Mouse (Mus musculus): ENCODE data around the gene Chpt1. TPM values are rescaled to one million over a fixed set of nuclear protein-coding genes. Genes with fewer than 3 reads are reported as not detected.

The Chpt1 gene
- polyA plus RNA-seq, 1 experiment = 22.8 TPM

DNA sequence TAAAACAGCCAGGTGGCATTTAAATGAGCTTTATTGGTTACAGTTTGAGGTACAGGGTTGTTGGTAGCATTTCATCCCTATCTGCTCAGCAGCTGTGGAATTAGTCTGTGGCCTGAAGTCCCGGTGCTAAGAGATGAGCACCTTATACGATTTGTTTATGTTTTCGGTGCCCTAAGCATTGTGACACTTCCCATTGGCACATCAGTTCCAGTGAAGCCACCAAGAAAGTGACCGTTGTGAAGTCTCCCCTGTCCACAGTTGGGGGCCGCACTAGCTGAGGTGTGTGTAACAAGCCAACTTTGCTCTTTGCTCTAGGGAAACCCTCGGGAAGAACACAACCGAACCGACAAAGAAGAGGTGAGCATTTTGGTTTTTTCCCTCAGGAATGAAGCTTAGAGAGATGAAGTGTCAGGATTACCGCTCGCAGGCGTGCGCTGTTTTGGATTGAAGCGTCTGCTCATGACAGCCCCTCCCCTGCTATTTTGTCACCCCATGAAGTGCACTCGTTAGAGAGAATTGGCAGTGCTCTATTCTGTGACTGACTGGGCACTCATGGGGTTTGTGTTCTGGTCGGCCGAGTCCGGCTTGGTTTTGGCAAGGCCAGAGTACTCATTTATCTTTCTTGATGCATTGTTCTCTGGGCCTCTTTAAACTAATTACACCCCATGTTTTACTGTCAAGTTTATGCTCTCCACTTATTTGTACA, 91.4 kb downstream of the Chpt1 start:
- TF ChIP-seq CTCF (IDR thresholded peaks at IDR 0.05; ENCODE audit: extremely low read depth, insufficient read depth, low read length) (no peak), POLR2A (IDR thresholded peaks at IDR 0.05; ENCODE audit: extremely low read depth, insufficient read depth, low read length) (no peak)

DNA sequence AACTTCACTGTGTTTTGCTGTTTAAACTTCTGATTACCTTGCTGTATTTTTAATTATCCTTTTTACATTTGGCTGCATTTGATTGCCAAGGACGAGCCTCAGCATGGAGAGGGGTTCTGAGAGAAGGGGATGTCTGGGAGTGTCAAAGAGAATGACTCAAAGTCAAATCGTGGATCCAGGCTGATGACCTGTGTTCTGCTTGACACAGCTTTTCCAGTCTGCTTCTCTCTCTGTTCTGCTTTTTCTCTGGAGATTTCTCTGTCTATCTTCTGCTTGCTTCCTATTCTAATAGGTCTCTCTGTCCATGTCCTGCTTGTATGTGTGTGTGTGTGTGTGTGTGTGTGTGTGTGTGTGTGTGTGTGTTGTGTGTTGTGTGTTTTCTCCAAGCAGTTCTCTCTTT, 94.1 kb downstream of the Chpt1 start:
- TF ChIP-seq POLR2A (IDR thresholded peaks at IDR 0.05; ENCODE audit: extremely low read depth, insufficient read depth, low read length) (no peak), CTCF (IDR thresholded peaks at IDR 0.05; ENCODE audit: extremely low read depth, insufficient read depth, low read length) (no peak)
- H3K4me1 ChIP-seq (ENCODE audit: control insufficient read depth, insufficient read depth, low read length) = no peaks in the 10 kb centered on the region
- H3K27ac ChIP-seq (ENCODE audit: insufficient read depth, low read length) = no peak overlapping the region
- no peak overlapping the region for H3K4me3 ChIP-seq (ENCODE audit: insufficient read depth, low read length)

More for the DNA sequence above, 91.4 kb downstream of the Chpt1 start:
- Histone ChIP-seq H3K4me1 (ENCODE audit: control insufficient read depth, insufficient read depth, low read length) (no peaks in the 10 kb centered on the region), H3K4me3 (ENCODE audit: insufficient read depth, low read length) (no peak overlapping the region), H3K27ac (ENCODE audit: insufficient read depth, low read length) (no peak overlapping the region)

DNA sequence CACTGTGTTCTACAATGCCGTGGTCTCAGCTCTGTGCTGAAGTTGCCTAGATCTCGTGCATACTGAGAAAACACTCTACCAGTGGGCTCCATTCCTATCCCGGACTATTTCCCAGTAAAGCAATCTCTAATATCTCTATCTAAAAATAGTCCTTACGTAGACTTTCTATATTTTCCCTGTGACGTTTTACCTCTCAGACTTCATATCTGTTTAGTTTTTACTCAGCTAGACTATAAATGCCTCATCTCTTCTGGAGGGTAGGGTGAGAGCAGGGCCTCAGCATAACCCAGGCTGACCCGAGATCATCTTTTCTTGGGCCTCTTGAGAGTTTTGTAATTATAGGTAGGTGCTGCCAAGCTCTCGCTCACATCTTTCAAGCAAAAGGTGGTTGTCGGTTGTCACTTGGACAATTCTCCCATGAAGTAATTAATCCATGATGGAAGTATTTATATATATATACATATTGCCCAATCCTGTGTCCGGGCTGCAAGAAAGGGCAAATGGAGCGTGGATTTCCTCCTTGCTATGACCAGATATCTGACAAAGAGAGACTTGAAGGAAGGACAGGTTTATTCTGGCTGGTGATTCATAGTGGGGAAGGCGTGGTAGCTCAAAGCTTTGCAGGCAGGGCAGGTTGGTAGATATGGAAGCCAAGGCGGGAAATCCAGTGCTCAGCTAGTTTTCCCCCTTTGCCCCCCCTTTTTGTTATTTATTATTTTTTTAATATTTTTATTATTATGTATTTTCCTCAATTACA, 95.8 kb downstream of the Chpt1 start:
- TF ChIP-seq POLR2A (IDR thresholded peaks at IDR 0.05; ENCODE audit: extremely low read depth, insufficient read depth, low read length) = no peak
- TF ChIP-seq CTCF (IDR thresholded peaks at IDR 0.05; ENCODE audit: extremely low read depth, insufficient read depth, low read length) = no peak
- no peaks in the 10 kb centered on the region for H3K4me1 ChIP-seq (ENCODE audit: control insufficient read depth, insufficient read depth, low read length)
- H3K4me3 ChIP-seq (ENCODE audit: insufficient read depth, low read length) = no peak overlapping the region
- no peak overlapping the region for H3K27ac ChIP-seq (ENCODE audit: insufficient read depth, low read length)

DNA sequence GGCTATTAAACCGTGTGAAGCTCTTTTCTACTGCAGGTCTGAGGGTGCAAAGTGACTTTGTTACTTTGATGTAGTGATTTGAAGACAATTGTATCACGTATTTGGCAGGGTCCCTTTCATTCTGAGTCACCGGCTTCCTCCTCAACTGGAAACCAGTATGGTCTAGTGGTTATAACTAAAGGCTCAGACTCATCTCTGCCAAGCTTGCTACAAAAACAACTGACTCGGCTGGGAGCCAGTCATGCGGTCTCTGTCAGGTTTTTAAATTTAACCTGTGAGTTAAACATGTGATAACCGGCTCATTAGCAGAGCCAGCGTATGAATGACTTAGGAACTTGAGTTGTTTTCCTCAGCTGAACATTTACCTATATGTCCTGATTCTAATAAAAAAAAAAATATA, 98.1 kb downstream of the Chpt1 start:
- Histone ChIP-seq H3K4me3 (ENCODE audit: insufficient read depth, low read length) (no peak overlapping the region), H3K4me1 (ENCODE audit: control insufficient read depth, insufficient read depth, low read length) (no peaks in the 10 kb centered on the region), H3K27ac (ENCODE audit: insufficient read depth, low read length) (no peak overlapping the region)
- no peak for TF ChIP-seq POLR2A (IDR thresholded peaks at IDR 0.05; ENCODE audit: extremely low read depth, insufficient read depth, low read length)

DNA sequence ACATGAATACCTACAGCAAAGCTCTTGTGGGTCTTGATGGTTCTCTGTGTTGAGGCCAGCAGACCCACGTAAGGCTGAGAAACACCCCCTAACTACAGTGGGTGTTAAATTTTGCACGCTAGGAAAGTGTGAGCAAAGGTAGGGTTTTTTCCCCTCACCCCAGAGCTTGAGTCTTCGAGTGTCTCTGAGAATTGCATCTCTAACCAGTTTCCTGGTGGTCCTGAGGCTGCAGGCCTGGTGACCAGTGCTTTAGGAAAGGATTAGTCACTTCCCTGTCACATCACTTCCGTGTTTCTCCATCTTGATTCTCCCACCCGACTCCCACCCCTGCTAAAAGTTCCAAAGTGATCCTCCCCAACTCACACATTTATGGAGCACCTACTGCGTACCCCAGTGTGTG, 99.7 kb downstream of the Chpt1 start:
- H3K4me3 ChIP-seq (ENCODE audit: insufficient read depth, low read length) = no peak overlapping the region
- H3K4me1 ChIP-seq (ENCODE audit: control insufficient read depth, insufficient read depth, low read length) = no peaks in the 10 kb centered on the region
- no peak overlapping the region for H3K27ac ChIP-seq (ENCODE audit: insufficient read depth, low read length)
- TF ChIP-seq POLR2A (IDR thresholded peaks at IDR 0.05; ENCODE audit: extremely low read depth, insufficient read depth, low read length) (no peak), CTCF (IDR thresholded peaks at IDR 0.05; ENCODE audit: extremely low read depth, insufficient read depth, low read length) (no peak)

DNA sequence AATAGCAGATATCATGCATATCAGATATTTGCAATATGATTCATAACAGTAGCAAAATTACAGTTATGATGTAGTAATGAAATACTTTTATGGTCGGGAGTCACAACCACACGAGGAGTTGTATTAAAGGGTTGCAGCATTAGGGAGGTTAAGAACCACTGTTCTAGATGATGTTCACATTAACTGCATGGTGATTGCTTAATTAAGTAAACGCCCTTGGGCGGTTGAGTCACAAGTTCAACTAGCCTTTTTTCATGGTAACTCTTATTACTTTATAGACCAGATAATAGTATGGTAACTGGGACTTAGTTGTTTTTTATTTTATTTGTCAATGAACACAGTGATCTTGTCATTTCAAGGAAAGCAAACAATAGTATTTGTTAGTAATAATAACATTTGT, 100.9 kb downstream of the Chpt1 start:
- TF ChIP-seq CTCF (IDR thresholded peaks at IDR 0.05; ENCODE audit: extremely low read depth, insufficient read depth, low read length) = no peak

More for the DNA sequence above, 100.9 kb downstream of the Chpt1 start:
- no peak overlapping the region for H3K4me3 ChIP-seq (ENCODE audit: insufficient read depth, low read length)
- H3K27ac ChIP-seq (ENCODE audit: insufficient read depth, low read length) = no peak overlapping the region
- H3K4me1 ChIP-seq (ENCODE audit: control insufficient read depth, insufficient read depth, low read length) = no peaks in the 10 kb centered on the region

Other genes with a start within 250 kb of the Chpt1 start
- gene Dram1, start 125.0 kb downstream of the Chpt1 start, polyA plus RNA-seq (2012; rRNA removed) = 1.6 and 2.0 TPM in 2 replicates
- 41.1 and 43.3 TPM in 2 replicates for gene Gnptab, start 124.9 kb downstream of the Chpt1 start, polyA plus RNA-seq (2012; rRNA removed)
- gene Sycp3, start 44.5 kb downstream of the Chpt1 start, polyA plus RNA-seq (2012; rRNA removed) = 0.34 and 0.44 TPM in 2 replicates
- 2.6 and 3.3 TPM in 2 replicates for gene Mybpc1, start 101.1 kb upstream of the Chpt1 start, polyA plus RNA-seq (2012; rRNA removed)
- gene Spic, start 180.9 kb upstream of the Chpt1 start, polyA plus RNA-seq (2012; rRNA removed) = not detected in 2 replicates
- 130 and 132 TPM in 2 replicates for gene Arl1, start 226.8 kb upstream of the Chpt1 start, polyA plus RNA-seq (2012; rRNA removed)

Data from cortical plate, adult 2 months (tissue).